Mouse (Mus musculus): ENCODE results near the gene Mical3. TPM values are rescaled to one million over a fixed set of nuclear protein-coding genes. Genes with fewer than 3 reads are reported as not detected.
"Not testable (repeated sequence)": the region's sequence is repeated elsewhere in the genome, so short reads cannot be mapped to it uniquely, and the experiment has no call there.

Mical3 gene
- polyA plus RNA-seq, 1 experiment: 17.8 TPM

- Histone ChIP-seq H3K36me3 (replicated peaks; ENCODE audit: low read length) (peaks cover 34% of the 10 kb centered on the region), H3K4me1 (peaks cover 18% of the 10 kb centered on the region), H3K27me3 (replicated peaks) (peaks cover 20% of the 10 kb centered on the region), H3K4me3 (replicated peaks) (no peak overlapping the region), H3K9me3 (peaks cover 3% of the 10 kb centered on the region; the same call in 1 of the 2 replicates)
- TF ChIP-seq FLI1 (IDR thresholded peaks at IDR 0.05; ENCODE audit: low read length): no peak
- TF ChIP-seq GATA1 (IDR thresholded peaks at IDR 0.05; ENCODE audit: borderline replicate concordance, low read length): no peak
These were observed 203.9 kb downstream of the Mical3 start for GRCm38 (mm10) chr6:120926880-120927279.

GRCm38 (mm10) chr6:120924791-120925321 is 205.9 kb downstream of the Mical3 start:
- Histone ChIP-seq H3K9me3 (peaks cover 16% of the 10 kb centered on the region), H3K27me3 (replicated peaks) (peaks cover 13% of the 10 kb centered on the region), H3K4me1 (peaks cover 28% of the 10 kb centered on the region), H3K36me3 (replicated peaks; ENCODE audit: low read length) (peaks cover 14% of the 10 kb centered on the region)
- not testable (repeated sequence) for H3K4me3 ChIP-seq (replicated peaks)

- no peak for TF ChIP-seq FLI1 (IDR thresholded peaks at IDR 0.05; ENCODE audit: low read length)
- no peak for TF ChIP-seq GATA1 (IDR thresholded peaks at IDR 0.05; ENCODE audit: borderline replicate concordance, low read length)
- Histone ChIP-seq H3K36me3 (replicated peaks; ENCODE audit: low read length) (peaks cover 10% of the 10 kb centered on the region), H3K4me1 (peaks cover 69% of the 10 kb centered on the region), H3K4me3 (replicated peaks) (no peak overlapping the region), H3K27me3 (replicated peaks) (no peaks in the 10 kb centered on the region), H3K9me3 (peaks cover 16% of the 10 kb centered on the region)
These were observed 212.8 kb downstream of the Mical3 start for GRCm38 (mm10) chr6:120917975-120918374.

GRCm38 (mm10) chr6:120916972-120917881 is 213.6 kb downstream of the Mical3 start:
- H3K4me1 ChIP-seq: peaks cover 76% of the 10 kb centered on the region
- H3K27me3 ChIP-seq (replicated peaks): not testable (repeated sequence)
- H3K36me3 ChIP-seq (replicated peaks; ENCODE audit: low read length): peaks cover 16% of the 10 kb centered on the region

GRCm38 (mm10) chr6:120916074-120916971 is 214.5 kb downstream of the Mical3 start, which contains the start of gene Bid:
Gene Bid, minus strand, starts transcription at chr6:120916853.
- Histone ChIP-seq H3K27me3 (replicated peaks) (no peaks in the 10 kb centered on the region), H3K36me3 (replicated peaks; ENCODE audit: low read length) (peaks cover 25% of the 10 kb centered on the region), H3K4me1 (peaks cover 85% of the 10 kb centered on the region), H3K4me3 (replicated peaks) (peak within 1 kb of the TSS; percentile 96), H3K9me3 (peaks cover 8% of the 10 kb centered on the region)
- TF ChIP-seq FLI1 (IDR thresholded peaks at IDR 0.05; ENCODE audit: low read length) (no peak), GATA1 (IDR thresholded peaks at IDR 0.05; ENCODE audit: borderline replicate concordance, low read length) (no peak)

More at GRCm38 (mm10) chr6:120916972-120917881, 213.6 kb downstream of the Mical3 start:
- H3K9me3 ChIP-seq: peaks cover 16% of the 10 kb centered on the region
- H3K4me3 ChIP-seq (replicated peaks): peak overlapping the region; percentile 96

- TF ChIP-seq FLI1 (IDR thresholded peaks at IDR 0.05; ENCODE audit: low read length) (no peak), GATA1 (IDR thresholded peaks at IDR 0.05; ENCODE audit: borderline replicate concordance, low read length) (no peak)
- Histone ChIP-seq H3K9me3 (0 out of 2 replicates have a peak, but pooled peaks cover under 1% of the 10 kb centered on the region), H3K4me1 (peaks cover 90% of the 10 kb centered on the region), H3K36me3 (replicated peaks; ENCODE audit: low read length) (peaks cover 32% of the 10 kb centered on the region), H3K4me3 (replicated peaks) (peak overlapping the region; percentile 96), H3K27me3 (replicated peaks) (no peaks in the 10 kb centered on the region)
These were observed 215.2 kb downstream of the Mical3 start for GRCm38 (mm10) chr6:120915649-120915975.

GRCm38 (mm10) chr6:120914911-120915648 is 215.7 kb downstream of the Mical3 start:
- H3K9me3 ChIP-seq: no peaks in the 10 kb centered on the region
- H3K4me1 ChIP-seq: peaks cover 89% of the 10 kb centered on the region
- peaks cover 37% of the 10 kb centered on the region for H3K36me3 ChIP-seq (replicated peaks; ENCODE audit: low read length)
- no peaks in the 10 kb centered on the region for H3K27me3 ChIP-seq (replicated peaks)
- H3K4me3 ChIP-seq (replicated peaks): peak overlapping the region; percentile 96
- no peak for TF ChIP-seq FLI1 (IDR thresholded peaks at IDR 0.05; ENCODE audit: low read length)
- no peak for TF ChIP-seq GATA1 (IDR thresholded peaks at IDR 0.05; ENCODE audit: borderline replicate concordance, low read length)

GRCm38 (mm10) chr6:120914533-120914910 is 216.3 kb downstream of the Mical3 start:
- H3K9me3 ChIP-seq: no peaks in the 10 kb centered on the region
- peak overlapping the region; percentile 96 for H3K4me3 ChIP-seq (replicated peaks)
- H3K36me3 ChIP-seq (replicated peaks; ENCODE audit: low read length): peaks cover 42% of the 10 kb centered on the region
- peaks cover 83% of the 10 kb centered on the region for H3K4me1 ChIP-seq
- H3K27me3 ChIP-seq (replicated peaks): no peaks in the 10 kb centered on the region
- TF ChIP-seq FLI1 (IDR thresholded peaks at IDR 0.05; ENCODE audit: low read length) (no peak), GATA1 (IDR thresholded peaks at IDR 0.05; ENCODE audit: borderline replicate concordance, low read length) (no peak)

GRCm38 (mm10) chr6:120913783-120914182 is 217.0 kb downstream of the Mical3 start:
- H3K36me3 ChIP-seq (replicated peaks; ENCODE audit: low read length): peaks cover 44% of the 10 kb centered on the region
- H3K4me3 ChIP-seq (replicated peaks): peak overlapping the region; percentile 96
- no peaks in the 10 kb centered on the region for H3K27me3 ChIP-seq (replicated peaks)
- H3K4me1 ChIP-seq: peaks cover 76% of the 10 kb centered on the region
- TF ChIP-seq FLI1 (IDR thresholded peaks at IDR 0.05; ENCODE audit: low read length) (no peak), GATA1 (IDR thresholded peaks at IDR 0.05; ENCODE audit: borderline replicate concordance, low read length) (no peak)
- H3K9me3 ChIP-seq: no peaks in the 10 kb centered on the region
